ENCODE assay signal across 7 mouse cellular contexts in the genomic region with DNA sequence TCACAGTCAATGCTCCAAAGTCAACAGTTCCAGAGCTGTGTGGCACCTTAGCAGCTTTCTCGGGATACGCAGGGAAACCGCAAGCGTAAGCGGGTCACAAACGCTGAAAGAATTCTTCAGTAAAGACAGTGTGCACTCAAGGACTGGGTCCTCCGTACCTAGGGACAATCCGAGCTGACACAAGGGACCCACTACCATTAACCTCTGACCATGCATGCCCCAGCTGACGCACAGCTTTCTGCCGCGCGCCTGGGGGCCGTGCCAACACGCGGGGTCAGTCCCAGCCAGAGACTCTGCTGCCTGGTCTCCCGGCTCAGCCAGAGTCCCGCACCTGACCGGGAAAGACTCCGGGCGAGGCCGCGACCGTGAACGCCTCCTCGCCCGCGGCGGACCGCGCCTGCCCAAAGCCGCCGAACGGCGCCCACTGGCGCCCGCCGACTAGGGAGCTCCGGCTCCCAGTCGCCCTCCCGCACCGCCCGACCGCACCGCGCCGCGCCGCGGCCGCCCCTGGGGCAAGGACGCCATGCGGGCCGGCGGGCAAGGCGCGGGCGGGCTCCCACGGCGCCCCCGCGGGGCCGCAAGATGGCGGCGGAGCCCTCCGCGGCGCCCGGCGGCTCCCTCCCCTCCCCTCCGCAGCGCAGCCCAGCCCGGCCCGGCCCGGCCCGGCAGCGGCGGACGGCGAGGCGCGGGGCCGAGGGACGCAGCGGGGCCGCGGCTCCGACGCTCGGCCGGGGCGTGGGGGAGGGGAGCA. TPM values are rescaled to one million over a fixed set of nuclear protein-coding genes. Genes with fewer than 3 reads are reported as not detected.
A peak's percentile ranks its signal among the peaks of the same experiment; 100 is the strongest.
DNase-seq lines count a peak whose midpoint lies in the region; ATAC-seq and TF ChIP-seq lines count a peak whose summit lies in the region.

No protein-coding gene starts in this region.

- H3K27ac ChIP-seq in gastrocnemius, adult 2 months: peak overlapping the region; percentile 100
- H3K27ac ChIP-seq in hindbrain, postnatal 0 days: peak overlapping the region; percentile 100
- H3K27ac ChIP-seq in midbrain, embryonic 12.5 days (replicated peaks): peak overlapping the region; percentile 100

- ATAC-seq in hindbrain, postnatal 0 days: peak; percentile 41
- peak; percentile 52 for ATAC-seq in midbrain, embryonic 12.5 days (ENCODE audit: low FRiP score, low read depth)

- no peaks in the 10 kb centered on the region for H3K36me3 ChIP-seq in hindbrain, postnatal 0 days (ENCODE audit: insufficient read depth, low read length)
- no peaks in the 10 kb centered on the region for H3K36me3 ChIP-seq in midbrain, embryonic 12.5 days

- H3K9ac ChIP-seq in hindbrain, postnatal 0 days (replicated peaks; ENCODE audit: low read length): peak overlapping the region; percentile 99
- H3K9ac ChIP-seq in midbrain, embryonic 12.5 days (replicated peaks): peak overlapping the region; percentile 96

- peak; percentile 20 for DNase-seq in T-cell, adult 2 months (ENCODE audit: low spot score)
- peak; percentile 63 to 64 for DNase-seq in cerebellum, postnatal 14 days
- peak; percentile 78 for DNase-seq in gastrocnemius, adult 2 months
- peak; percentile 54 for DNase-seq in hindbrain, postnatal 0 days (ENCODE audit: low spot score)
- DNase-seq in left cerebral cortex, postnatal 36 days (ENCODE audit: low spot score in 2 of 2): peak; percentile 34 to 41
- peak; percentile 62 to 64 for DNase-seq in spleen, postnatal 10 days (ENCODE audit: low spot score in 2 of 2)

- H3K4me2 ChIP-seq in hindbrain, postnatal 0 days (ENCODE audit: low read depth, low read length): peak overlapping the region; percentile 71
- H3K4me2 ChIP-seq in midbrain, embryonic 12.5 days (replicated peaks): peak overlapping the region; percentile 75

- WGBS in hindbrain, postnatal 0 days: 0% methylated on average over 40 of the region's 91 CpGs
- WGBS in midbrain, embryonic 12.5 days: 0% methylated on average over 59 of the region's 91 CpGs

- H3K9me3 ChIP-seq in hindbrain, postnatal 0 days (ENCODE audit: low read length): no peaks in the 10 kb centered on the region
- no peaks in the 10 kb centered on the region for H3K9me3 ChIP-seq in midbrain, embryonic 12.5 days

- peaks cover 10% of the 10 kb centered on the region; the same call in 1 of the 2 replicates for H3K4me1 ChIP-seq in hindbrain, postnatal 0 days (ENCODE audit: insufficient read depth, low read length)
- H3K4me1 ChIP-seq in midbrain, embryonic 12.5 days: peaks cover 32% of the 10 kb centered on the region

- no peak for TF ChIP-seq CTCF in gastrocnemius, adult 2 months (IDR thresholded peaks at IDR 0.05)
- TF ChIP-seq CTCF in hindbrain, postnatal 0 days (IDR thresholded peaks at IDR 0.05; ENCODE audit: low read depth): no peak

- peak overlapping the region; percentile 90 for H3K4me3 ChIP-seq in gastrocnemius, adult 2 months
- H3K4me3 ChIP-seq in hindbrain, postnatal 0 days (ENCODE audit: low read length): peak overlapping the region; percentile 99
- H3K4me3 ChIP-seq in midbrain, embryonic 12.5 days: peak overlapping the region; percentile 97

- no peaks in the 10 kb centered on the region for H3K27me3 ChIP-seq in hindbrain, postnatal 0 days (ENCODE audit: insufficient read depth, low read length)
- H3K27me3 ChIP-seq in midbrain, embryonic 12.5 days: no peaks in the 10 kb centered on the region

- intact Hi-C loops in gastrocnemius, adult 2 months (cut with DNase I): loop anchor here (1.0 to 10.0 kb wide), 4 partner anchors 90 to 492 kb away; partner anchors contain the start of genes Ndufv2 and Rab31
- intact Hi-C loops in left cerebral cortex, postnatal 36 days (cut with DNase I): loop anchor here (5.0 kb wide), 2 partner anchors 95 to 170 kb away; partner anchors contain the start of gene Ppp4r1

RNA-seq across cellular contexts. Expression of gene Vapa, which starts 0.8 kb away (rescaled TPM):
- 100 to 1,000 TPM; 131 to 146 TPM for total RNA-seq in gastrocnemius, adult 2 months (2021)
- total RNA-seq in hindbrain, postnatal 0 days (2014; rRNA removed): 97.4 and 103 TPM in 2 replicates
- 296 and 298 TPM in 2 replicates for polyA plus RNA-seq in hindbrain, postnatal 0 days (2015; fragmentation: Nextera tagmentation; extraction: Ambion mirVana)
- total RNA-seq in left cerebral cortex, postnatal 36 days (2021): 100 to 1,000 TPM; 157 to 164 TPM
- polyA plus RNA-seq in midbrain, embryonic 12.5 days (2016; fragmentation: Nextera tagmentation; extraction: Ambion mirVana): 238 and 248 TPM in 2 replicates

RNA-seq across cellular contexts. Expression of gene Txndc2, which starts 29.4 kb away (rescaled TPM):
- total RNA-seq in gastrocnemius, adult 2 months (2021): not detected
- not detected in 2 replicates for total RNA-seq in hindbrain, postnatal 0 days (2014; rRNA removed)
- polyA plus RNA-seq in hindbrain, postnatal 0 days (2015; fragmentation: Nextera tagmentation; extraction: Ambion mirVana): 0.10 and 0.13 TPM in 2 replicates
- total RNA-seq in left cerebral cortex, postnatal 36 days (2021): under 1 TPM in 1 of 2 experiments, not detected in 1; 0.30 TPM
- polyA plus RNA-seq in midbrain, embryonic 12.5 days (2016; fragmentation: Nextera tagmentation; extraction: Ambion mirVana): 0.09 and 0.21 TPM in 2 replicates

Comparison
In these comparisons a context has a peak if more than half of its experiments do, and no peak if none do; other contexts are left out.
1. Peak in every context shown above with its lines: DNase-seq, ATAC-seq, H3K4me3 ChIP-seq and H3K27ac ChIP-seq.
2. DNase-seq: peak in every context shown above with its lines; median percentile 78 in gastrocnemius, adult 2 months; 64 in cerebellum, postnatal 14 days; 63 in spleen, postnatal 10 days; 54 in hindbrain, postnatal 0 days; 38 in left cerebral cortex, postnatal 36 days; 20 in T-cell, adult 2 months.